Mouse (Mus musculus) liver, adult 2 months (tissue): ENCODE data around the gene Map4. TPM values are rescaled to one million over a fixed set of nuclear protein-coding genes. Genes with fewer than 3 reads are reported as not detected.

ENCODE experiments used
- DNase-seq: peaks from one replicate; pipeline ENCODE4 v3.0.0-alpha.2; 2011; ENCODE audit warnings: low read depth, low spot score; ENCODE audit errors: extremely low read depth
- H3K27ac ChIP-seq: fragments of 200-500 bp; replicated peaks from 2 replicates; pipeline ENCODE4 v1.5.1; 2012; ENCODE audit warnings: low read depth, mild to moderate bottlenecking, control low read depth, inconsistent platforms, low read length; ENCODE audit not compliant: insufficient read depth
- H3K27me3 ChIP-seq: fragments of 200-500 bp; 2 replicates; pipeline ENCODE4 v1.6.1; 2012; ENCODE audit warnings: mild to moderate bottlenecking, moderate library complexity, low read length, inconsistent platforms; ENCODE audit not compliant: control insufficient read depth, insufficient read depth
- H3K36me3 ChIP-seq: fragments of 200-500 bp; 2 replicates; pipeline ENCODE4 v1.6.1; 2012; ENCODE audit warnings: low read length, inconsistent platforms; ENCODE audit not compliant: control insufficient read depth, insufficient read depth
- H3K4me1 ChIP-seq: fragments of 200-500 bp; 2 replicates; pipeline ENCODE4 v1.6.1; 2011; ENCODE audit warnings: low read length; ENCODE audit not compliant: control insufficient read depth, insufficient read depth
- H3K4me3 ChIP-seq: fragments of 200-500 bp; 2 replicates; pipeline ENCODE4 v1.5.1; 2011; ENCODE audit warnings: low read depth, mild to moderate bottlenecking, control low read depth, low read length, moderate library complexity; ENCODE audit not compliant: insufficient read depth
- H3K79me2 ChIP-seq: fragments of 200-500 bp; 2 replicates; pipeline ENCODE4 v1.6.1; 2012; ENCODE audit warnings: inconsistent platforms, mild to moderate bottlenecking, low read length, moderate library complexity; ENCODE audit not compliant: control insufficient read depth, insufficient read depth
- H3K9ac ChIP-seq: fragments of 200-500 bp; 2 replicates; pipeline ENCODE4 v1.6.1; 2012; ENCODE audit warnings: low read depth, mild to moderate bottlenecking, control low read depth, inconsistent platforms, low read length
- CTCF ChIP-seq: fragments of 200-500 bp; IDR thresholded peaks from 2 replicates; pipeline ENCODE4 v1.5.1; 2011; ENCODE audit warnings: low read depth, low read length, control low read depth
- POLR2A ChIP-seq: fragments of 200-500 bp; IDR thresholded peaks from 2 replicates; pipeline ENCODE4 v1.6.1; 2011; ENCODE audit warnings: low read length, control low read depth; ENCODE audit not compliant: insufficient read depth; ENCODE audit errors: extremely low read depth
- WGBS: fragments of 180-500 bp; shearing (Covaris S2); methylation state at CpG from one replicate; pipeline ENCODE4 v1.1.7; 2018; 5-methylcytosine and 5-hydroxymethylcytosine counted together
- polyA plus RNA-seq: library from polyadenylated mRNA; depleted of rRNA; stranded (reverse); fragments of >200 nt; gene quantifications from 2 replicates; pipeline ENCODE4 v1.2.3, GENCODE M21; 2012
- total RNA-seq: library from RNA; depleted of rRNA; stranded (reverse); fragments of >200 nt; gene quantifications from 2 replicates; pipeline ENCODE4 v1.2.3, GENCODE M21; 2014

Map4 gene
- total and polyA plus RNA-seq, 2 experiments: 16.8 to 50.9 TPM

- peak; percentile 82 for DNase-seq
- Histone ChIP-seq H3K36me3 (peaks cover 12% of the 10 kb centered on the region), H3K9ac (no peak overlapping the region), H3K79me2 (no peaks in the 10 kb centered on the region), H3K27ac (no peak overlapping the region), H3K4me1 (peaks cover 16% of the 10 kb centered on the region), H3K27me3 (no peaks in the 10 kb centered on the region), H3K4me3 (no peak overlapping the region)
- no peak for TF ChIP-seq POLR2A
- peak; percentile 90 for TF ChIP-seq CTCF
- WGBS: 16% methylated on average over 6 of the region's 6 CpGs
These were observed 36.7 kb upstream of the Map4 start for GRCm38 (mm10) chr9:109894413-109895090.

- peak; percentile 97 for DNase-seq
- WGBS: 14% methylated on average over 6 of the region's 6 CpGs
- Histone ChIP-seq H3K27me3 (no peaks in the 10 kb centered on the region), H3K4me3 (no peak overlapping the region), H3K27ac (peak overlapping the region; percentile 91), H3K79me2 (no peaks in the 10 kb centered on the region), H3K9ac (peak overlapping the region; percentile 41; the same call in 1 of the 2 replicates), H3K36me3 (peaks cover 4% of the 10 kb centered on the region; the same call in 1 of the 2 replicates), H3K4me1 (peaks cover 16% of the 10 kb centered on the region)
- TF ChIP-seq POLR2A (no peak), CTCF (no peak)
These were observed 35.7 kb upstream of the Map4 start for GRCm38 (mm10) chr9:109895593-109895992.

- no peaks in the 10 kb centered on the region for H3K79me2 ChIP-seq
- no peaks in the 10 kb centered on the region for H3K36me3 ChIP-seq
- no peak for TF ChIP-seq POLR2A
- TF ChIP-seq CTCF: no peak
- H3K4me1 ChIP-seq: peaks cover 16% of the 10 kb centered on the region
- 26% methylated on average over 8 of the region's 8 CpGs for WGBS
- no peak overlapping the region for H3K9ac ChIP-seq
- no peak overlapping the region for H3K4me3 ChIP-seq
- H3K27ac ChIP-seq: peak overlapping the region; percentile 91
- peak; percentile 82 for DNase-seq
- H3K27me3 ChIP-seq: no peaks in the 10 kb centered on the region
These were observed 34.8 kb upstream of the Map4 start for GRCm38 (mm10) chr9:109896253-109897150.

GRCm38 (mm10) chr9:109898027-109898426, 33.2 kb upstream of the Map4 start:
- Histone ChIP-seq H3K4me3 (no peak overlapping the region), H3K27ac (no peak overlapping the region), H3K9ac (no peak overlapping the region), H3K4me1 (peaks cover 16% of the 10 kb centered on the region), H3K79me2 (no peaks in the 10 kb centered on the region), H3K36me3 (no peaks in the 10 kb centered on the region), H3K27me3 (no peaks in the 10 kb centered on the region)
- DNase-seq: no peak
- 76% methylated on average over 2 of the region's 2 CpGs for WGBS
- TF ChIP-seq CTCF: no peak
- TF ChIP-seq POLR2A: no peak

GRCm38 (mm10) chr9:109899361-109899760, 31.9 kb upstream of the Map4 start:
- Histone ChIP-seq H3K27me3 (no peaks in the 10 kb centered on the region), H3K4me1 (peaks cover 16% of the 10 kb centered on the region), H3K4me3 (no peak overlapping the region), H3K9ac (no peak overlapping the region), H3K36me3 (no peaks in the 10 kb centered on the region), H3K79me2 (no peaks in the 10 kb centered on the region), H3K27ac (peak overlapping the region; percentile 63)
- 45% methylated on average over 13 of the region's 15 CpGs for WGBS
- no peak for DNase-seq
- TF ChIP-seq CTCF: no peak
- no peak for TF ChIP-seq POLR2A
